Mouse (Mus musculus) cerebral cortex, adult 2 months (tissue): ENCODE measurements around the gene Odr4.

Experiments
- WGBS: fragments of 180-500 bp; shearing (Covaris S2); methylation state at CpG from one replicate; pipeline ENCODE4 v1.1.7; 2018; 5-methylcytosine and 5-hydroxymethylcytosine counted together

Gene Odr4

DNA sequence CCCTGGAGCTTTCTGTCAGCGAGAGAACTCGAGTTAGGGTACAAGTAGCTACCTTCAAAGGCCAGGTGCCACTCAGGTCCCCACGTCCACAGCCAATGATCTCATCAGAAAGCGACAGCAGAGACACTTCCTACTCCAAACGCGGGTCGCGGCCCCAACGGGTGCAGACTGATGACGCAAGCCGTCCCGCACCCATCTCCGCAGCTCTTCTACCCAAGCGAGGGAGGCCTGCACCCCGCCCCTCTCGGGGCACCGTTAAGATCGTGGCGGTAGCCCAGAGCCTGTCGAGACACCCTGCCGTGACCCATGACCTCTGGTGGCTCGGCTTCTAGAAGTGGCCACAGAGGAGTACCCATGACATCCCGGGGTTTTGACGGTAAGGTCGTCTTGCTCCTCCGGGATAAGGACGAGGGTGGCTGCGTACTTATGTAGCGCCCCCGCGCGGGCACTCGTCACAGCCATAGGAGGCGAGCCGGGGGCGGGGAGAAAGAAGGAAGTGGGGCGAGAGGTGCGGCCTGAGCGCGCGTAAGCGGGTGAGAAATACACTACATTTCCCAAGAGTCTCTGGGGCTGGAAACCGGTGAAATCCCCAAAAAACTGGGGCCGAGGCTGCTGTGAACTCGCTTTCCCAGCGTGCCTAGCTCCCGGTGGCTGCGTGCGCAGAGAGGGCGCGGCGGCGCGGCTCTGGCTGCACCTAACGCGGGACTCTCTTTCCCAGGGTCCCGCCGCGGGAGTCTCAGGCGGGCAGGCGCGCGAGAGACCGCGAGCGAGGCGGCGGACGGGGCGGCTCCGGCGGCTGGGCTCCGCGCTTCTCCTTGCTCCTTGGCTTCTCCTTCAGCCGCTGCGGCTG is at the start of gene Odr4, which contains the start of gene Tpr:
Odr4 (minus strand) TSS at position 443 of the 850 bp plus-strand sequence.
Tpr (plus strand) TSS at position 201 of the 850 bp plus-strand sequence.
- WGBS = under 1% methylated on average over 76 of the region's 76 CpGs

DNA sequence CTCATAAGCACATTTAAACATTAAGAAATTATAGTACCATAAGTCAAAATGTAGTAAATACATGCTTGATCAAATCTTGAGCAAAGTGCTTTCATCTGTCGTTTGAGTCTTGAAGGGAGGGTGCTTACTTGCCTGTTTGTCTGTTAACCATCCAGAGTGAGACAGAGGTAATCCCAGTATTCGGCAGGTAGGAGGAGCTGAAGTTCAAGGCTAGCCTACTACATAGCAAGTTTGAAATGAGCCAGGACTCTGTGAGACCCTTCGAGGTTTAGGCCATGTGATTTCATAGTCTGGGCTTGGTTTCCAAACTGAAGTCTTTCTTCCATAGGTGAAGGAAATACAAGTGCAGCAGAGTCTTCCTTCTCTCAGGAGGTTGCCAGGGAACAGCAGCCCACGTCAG is 48.9 kb upstream of the Odr4 start:
- WGBS = 69% methylated on average over 4 of the region's 4 CpGs

DNA sequence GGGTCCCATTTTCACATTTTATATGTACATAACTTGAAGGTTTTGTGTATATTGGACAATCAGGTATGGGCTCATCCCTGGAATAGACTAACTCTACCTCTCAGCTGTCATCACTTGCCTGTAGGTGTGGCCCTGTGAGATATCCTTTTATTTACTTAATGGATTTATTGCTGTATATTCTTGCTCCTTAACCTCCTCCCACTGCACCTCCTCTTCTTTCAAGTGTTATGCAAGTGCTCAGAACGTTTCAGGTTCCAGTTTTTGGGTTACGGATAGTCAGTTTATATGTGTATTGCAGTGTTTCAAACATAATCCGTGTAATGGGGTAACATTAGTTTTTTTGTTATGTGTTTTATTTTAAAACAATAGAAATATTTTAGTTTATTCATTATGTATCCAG is 45.8 kb upstream of the Odr4 start:
- 85% methylated on average over 3 of the region's 3 CpGs for WGBS

DNA sequence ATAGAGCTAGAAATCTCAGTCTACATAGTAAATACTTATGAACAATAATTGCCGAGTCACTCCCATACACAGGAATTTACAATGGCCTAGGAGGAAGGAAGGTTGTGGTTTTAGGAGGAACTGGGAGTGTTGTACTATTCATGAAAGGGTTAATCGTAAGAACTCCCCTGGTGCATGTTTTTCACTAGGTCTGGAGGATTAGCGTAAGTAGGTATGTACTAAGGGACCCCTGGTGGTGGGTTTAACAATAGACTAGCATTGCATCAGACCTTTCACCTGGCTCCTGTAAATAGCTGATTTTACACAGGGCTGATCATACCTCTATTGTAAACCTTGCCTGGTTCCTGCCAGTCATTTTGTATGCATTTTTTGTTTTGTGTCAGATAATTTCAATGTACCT is 33.3 kb upstream of the Odr4 start:
- WGBS = 48% methylated on average over 3 of the region's 3 CpGs

DNA sequence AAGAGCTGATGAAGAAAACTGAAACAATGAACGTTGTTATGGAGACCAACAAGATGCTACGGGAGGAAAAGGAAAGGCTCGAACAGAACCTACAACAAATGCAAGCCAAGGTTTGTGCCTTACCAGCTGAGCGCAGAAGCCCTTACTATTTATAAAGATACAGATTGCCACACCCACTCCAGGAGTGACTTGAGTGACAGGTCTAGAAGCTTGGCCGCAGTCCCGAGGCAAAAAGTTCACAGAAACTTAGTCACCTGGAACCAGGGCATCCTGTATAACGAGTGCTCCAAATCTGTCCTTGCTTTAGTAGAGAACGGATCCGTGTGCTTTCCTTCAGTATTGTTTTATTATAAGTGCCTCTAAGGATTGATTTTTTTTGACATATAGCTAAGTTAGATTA is 32.8 kb upstream of the Odr4 start:
- WGBS = 72% methylated on average over 9 of the region's 9 CpGs

DNA sequence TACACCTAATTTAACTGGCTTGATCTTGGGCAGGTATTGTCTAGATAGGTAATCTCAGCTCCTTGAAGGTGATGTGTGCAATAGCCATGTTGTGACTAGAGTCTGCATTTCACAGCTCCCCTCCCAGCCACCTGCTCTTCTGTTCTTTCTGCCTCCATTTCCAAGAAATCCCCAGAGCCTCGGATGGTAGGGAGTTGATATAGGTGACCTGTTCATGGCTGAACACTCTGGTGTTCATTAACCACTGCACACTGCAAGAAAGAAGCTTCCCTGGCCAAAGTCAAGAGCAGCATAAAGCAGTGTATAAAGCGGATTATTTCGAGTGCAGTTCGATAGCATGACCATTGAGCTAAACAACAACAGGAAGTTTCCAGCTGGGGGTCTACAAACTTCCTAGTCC is 25.5 kb upstream of the Odr4 start:
- WGBS = 81% methylated on average over 4 of the region's 4 CpGs

DNA sequence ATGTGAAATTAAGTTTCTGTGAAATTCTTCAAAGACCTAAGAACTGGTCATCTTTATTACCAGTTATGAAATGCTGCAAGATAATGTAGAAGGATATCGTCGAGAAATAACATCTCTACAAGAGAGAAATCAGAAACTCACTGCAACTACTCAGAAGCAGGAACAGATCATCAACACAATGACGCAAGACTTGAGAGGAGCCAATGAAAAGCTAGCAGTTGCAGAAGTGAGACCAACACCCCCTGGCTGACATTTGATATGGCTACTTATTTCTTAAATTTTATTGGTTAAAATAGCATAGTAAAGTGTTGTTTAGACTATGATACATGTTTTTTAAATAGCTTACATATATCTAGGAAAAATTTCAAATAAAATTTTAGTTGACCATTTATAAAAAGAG is 23.1 kb upstream of the Odr4 start:
- WGBS = 93% methylated on average over 3 of the region's 3 CpGs

DNA sequence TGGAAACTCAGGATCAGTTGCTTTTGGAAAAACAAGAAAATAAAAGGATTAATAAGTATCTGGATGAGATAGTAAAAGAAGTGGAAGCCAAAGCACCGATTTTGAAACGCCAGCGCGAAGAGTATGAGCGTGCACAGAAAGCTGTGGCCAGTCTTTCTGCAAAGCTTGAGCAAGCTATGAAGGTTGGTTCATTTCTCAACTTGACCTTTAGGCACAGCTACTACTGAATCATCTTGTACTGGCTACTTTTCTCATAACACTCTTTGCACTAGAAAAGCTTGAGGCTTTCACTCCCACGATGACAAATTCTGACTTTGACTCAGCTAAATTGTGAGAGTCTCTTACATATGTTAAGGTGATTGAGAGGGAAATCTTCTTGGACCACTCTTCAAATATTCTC is 17.1 kb upstream of the Odr4 start:
- 96% methylated on average over 6 of the region's 6 CpGs for WGBS

DNA sequence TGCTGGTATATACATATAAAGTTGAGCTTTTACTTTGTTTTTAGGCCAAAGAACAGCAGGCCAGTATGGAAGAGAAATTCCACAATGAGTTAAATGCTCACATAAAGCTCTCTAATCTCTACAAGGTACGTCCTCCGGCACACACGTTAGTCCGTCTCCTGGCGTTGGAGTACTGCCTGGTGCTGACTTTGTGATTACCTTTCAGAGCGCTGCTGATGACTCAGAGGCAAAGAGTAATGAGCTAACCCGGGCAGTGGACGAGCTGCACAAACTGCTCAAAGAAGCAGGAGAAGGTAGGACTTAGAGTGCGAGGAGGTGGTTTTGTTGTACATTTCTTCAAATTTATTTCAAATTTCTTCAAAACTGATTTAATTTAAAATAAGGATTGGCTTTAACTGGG is 14.4 kb upstream of the Odr4 start:
- WGBS = 80% methylated on average over 9 of the region's 9 CpGs

DNA sequence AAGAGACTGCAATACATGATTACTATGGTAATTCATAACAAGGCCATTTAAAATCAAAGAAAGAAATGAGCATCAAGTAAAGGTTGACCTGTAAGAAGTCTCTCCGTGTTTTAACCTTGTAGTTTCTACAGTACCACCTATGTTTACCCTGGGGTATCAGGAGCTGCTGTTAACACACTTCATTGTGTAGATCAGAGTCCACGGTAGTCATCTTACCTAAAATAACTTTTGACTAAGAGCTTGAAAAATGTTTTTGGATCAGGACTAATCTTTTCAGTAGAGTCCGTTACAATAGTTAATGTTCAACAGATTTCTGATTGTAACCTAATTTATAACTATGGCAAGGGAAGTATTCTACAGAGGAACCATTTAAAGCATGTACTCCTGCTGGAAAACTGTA is 11.7 kb upstream of the Odr4 start:
- 86% methylated on average over 3 of the region's 3 CpGs for WGBS

DNA sequence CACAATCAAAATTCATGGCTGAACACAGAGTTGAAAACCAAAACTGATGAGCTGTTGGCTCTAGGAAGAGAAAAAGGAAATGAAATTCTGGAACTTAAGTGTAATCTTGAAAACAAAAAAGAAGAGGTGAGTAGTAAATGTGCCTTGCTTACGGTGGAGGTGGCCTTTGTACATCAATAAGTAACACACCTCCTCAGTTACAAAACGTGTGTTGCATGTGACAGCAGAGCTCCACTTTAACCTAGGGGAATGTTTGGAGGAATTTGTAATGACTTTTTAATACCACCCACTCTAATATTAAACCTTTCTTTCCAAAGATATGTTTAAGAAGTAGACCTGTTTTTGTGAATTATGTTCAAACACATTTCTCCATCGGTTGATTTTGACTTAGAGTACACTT is 11.0 kb upstream of the Odr4 start:
- 88% methylated on average over 3 of the region's 3 CpGs for WGBS

DNA sequence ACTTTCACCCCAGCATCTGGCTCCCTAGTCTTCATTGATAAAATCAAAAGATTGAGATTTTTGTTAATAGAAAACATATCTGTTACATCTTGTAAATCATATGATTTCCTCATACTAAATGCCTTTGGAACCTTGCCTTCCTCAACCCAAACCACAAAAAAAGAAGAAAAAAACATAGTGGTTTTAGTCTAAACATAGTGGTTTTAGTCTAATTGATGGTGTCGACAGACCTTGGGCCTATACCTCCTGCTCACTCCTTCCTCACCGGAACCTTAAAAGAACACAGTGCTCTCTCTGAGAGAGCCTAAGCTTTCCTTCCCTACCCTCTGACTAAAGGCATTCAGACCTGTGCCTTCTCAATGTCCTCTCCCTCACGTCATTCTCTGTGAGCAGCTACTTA is 3.1 kb upstream of the Odr4 start:
- WGBS = 83% methylated on average over 3 of the region's 3 CpGs

DNA sequence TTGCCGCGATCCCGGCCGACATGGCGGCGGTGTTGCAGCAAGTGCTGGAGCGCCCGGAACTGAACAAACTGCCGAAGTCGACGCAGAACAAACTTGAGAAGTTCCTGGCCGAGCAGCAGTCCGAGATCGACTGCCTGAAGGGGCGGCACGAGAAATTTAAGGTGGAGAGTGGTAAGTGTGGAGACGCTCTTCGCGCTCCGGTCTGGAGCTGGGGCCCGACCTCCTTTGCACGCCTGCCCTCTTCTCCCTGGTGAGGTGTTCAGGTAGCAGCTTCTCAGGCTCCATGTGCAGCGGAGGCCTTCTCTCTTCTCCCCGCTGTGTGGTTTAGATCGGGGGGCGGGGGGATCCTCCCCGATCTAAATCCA is 590 bp upstream of the Odr4 start:
- 0% methylated on average over 27 of the region's 27 CpGs for WGBS

DNA sequence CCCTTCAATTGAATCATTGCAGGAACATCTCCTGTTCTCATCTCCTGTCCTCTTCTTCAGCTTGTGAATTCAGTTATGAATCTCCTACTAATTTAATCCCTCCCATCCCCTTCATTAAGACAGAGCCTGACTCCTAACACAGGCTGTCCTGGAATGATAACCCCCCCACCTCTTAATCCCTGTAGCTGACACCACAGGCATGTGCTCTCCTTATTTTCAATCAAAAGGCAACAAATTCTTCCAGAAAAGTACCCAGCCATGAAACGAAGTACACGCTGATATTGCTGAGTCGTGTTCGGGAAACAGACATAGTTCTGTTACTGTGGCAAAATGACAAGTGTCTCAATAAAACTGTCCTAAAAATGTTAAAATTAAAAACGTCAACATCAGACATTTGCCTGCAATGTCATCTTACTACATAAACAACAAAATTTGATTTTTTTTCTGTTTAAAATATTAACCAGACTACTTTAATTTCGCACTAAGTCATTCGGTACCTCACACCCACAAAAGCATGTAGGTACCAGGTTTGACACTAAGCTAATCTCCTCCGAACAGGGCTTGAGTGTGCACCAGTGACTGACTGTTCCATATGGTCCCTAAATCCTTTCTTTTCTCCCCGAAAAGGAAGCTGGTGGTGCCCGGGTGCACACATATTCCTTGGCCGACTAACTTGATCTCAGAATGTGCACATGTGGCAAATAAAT is 796 bp downstream of the Odr4 start:
- WGBS = 12% methylated on average over 11 of the region's 11 CpGs

DNA sequence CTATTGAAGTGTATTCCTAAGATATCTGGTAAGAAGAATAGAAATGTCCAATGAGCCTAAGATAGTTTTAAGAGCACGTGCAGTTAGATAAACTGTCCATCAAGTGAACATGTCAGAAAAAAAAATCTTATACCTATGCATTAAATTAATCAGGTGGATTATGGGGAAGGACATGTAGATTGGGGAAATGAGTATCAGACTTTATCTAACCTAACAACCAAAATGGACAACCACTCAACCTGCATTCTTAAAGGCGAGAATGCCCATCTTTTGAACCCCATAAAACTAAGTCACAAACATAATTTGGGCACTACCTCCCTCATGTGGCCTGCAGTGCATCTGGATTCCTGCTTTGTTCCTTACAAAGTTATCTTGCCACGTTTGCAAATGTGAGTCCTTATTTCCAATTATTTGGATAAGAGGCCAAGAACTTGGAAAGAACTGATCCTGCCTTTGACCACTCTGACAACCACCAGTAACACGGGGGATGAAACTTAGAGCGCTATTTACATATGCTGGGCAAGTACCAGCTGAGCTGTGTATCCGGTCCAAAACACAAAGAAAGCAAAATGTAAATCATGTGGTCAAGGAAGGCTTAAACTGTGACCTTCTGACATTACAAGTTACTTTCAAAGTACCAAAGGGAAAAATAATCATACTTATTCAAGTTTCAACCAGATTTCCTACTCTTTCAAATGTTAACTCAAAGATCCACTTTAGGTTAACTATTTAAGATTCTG is 3.3 kb downstream of the Odr4 start:
- WGBS = 86% methylated on average over 6 of the region's 6 CpGs

DNA sequence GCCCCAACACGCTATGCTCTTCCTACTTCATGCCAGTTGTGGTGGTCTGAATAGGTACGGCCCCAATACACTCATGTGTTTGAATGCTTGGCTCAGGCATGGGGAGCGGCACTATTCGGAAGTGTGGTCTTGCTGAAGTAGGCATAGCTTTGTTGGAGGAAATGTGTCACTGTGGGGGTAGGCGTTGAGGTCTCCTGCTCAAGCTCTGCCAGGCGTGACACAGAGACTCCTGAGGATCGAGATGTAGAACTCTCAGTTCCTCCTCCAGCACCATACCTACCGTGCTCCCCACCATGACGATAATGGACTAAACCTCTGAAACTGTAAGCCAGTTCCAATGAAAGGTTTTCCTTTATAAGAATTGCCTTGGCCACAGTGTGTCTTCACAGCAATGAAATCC is 5.3 kb downstream of the Odr4 start:
- WGBS = 91% methylated on average over 9 of the region's 9 CpGs

DNA sequence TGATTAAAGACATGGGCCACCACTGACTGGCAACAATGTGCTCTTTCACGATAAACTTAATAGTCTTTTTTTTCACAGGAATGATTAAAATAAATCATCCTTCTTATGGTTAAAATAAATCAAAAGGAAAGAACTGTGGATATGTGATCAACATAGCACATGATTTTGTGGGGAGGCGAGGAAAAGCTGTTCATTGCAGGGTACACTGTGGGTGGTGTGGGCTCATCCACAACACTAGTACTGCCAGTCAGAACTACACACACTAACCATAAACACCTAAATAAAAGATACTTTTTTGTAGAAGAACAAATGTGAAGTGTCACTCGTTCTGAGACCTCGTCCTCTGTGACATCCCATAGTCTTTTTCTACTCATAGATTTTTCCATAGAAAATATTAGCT is 8.7 kb downstream of the Odr4 start:
- WGBS = 81% methylated on average over 4 of the region's 4 CpGs

DNA sequence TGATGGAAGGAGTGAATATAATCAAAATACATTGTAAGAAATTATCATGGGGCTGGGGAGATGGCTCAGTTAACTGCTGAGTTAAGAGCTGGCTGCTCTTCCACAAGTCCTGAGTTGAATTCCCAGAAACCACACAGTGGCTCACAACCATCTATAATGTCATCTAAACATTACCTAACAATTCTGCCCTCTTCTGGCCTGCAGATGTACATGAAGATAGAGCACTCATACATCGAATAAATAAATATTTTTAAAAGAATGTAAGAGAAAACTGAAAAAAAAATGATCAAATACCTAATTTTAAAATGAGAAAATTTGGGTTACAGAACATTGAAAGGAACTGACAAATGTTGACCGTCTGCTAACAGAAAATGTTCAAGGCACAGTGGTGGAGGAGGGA is 18.6 kb downstream of the Odr4 start:
- 75% methylated on average over 2 of the region's 2 CpGs for WGBS

DNA sequence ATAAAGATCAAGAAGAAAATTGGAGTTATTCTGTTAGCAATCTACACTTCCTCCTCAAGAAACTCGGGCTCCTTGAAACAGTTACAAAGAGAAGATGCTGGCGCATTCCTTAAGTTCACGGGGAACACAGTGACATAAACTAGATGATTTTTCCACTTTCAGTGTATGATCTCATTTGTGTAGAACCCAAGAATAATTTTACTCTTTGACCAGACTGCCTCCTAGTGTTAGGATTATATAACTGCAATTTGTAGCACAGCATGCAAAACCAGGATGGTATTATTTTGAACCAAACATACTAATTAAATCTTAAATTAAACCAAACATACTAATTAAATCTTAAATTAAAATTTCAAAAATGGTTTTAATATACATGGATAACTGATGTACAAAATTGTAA is 20.0 kb downstream of the Odr4 start:
- 76% methylated on average over 3 of the region's 3 CpGs for WGBS

DNA sequence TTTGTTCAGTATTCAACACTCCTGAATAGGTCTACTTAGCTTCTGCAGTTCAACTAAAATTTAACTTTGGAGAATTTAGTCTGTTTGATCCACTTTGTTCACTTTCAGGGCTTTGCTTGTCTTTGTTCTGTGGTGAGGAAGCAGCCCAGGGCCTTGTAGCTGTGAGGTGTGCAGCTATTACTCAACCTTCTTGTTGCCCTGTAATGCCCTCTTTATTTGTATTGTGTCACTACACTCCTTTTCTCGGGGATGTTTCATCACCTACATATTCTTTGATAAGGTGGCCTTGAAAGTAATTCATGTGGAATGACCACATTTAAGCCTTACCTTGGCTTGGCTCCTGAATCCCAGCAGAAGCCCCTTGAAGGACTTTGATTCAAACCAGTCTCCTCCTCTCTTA is 32.0 kb downstream of the Odr4 start:
- WGBS = 89% methylated on average over 1 of the region's 1 CpGs

DNA sequence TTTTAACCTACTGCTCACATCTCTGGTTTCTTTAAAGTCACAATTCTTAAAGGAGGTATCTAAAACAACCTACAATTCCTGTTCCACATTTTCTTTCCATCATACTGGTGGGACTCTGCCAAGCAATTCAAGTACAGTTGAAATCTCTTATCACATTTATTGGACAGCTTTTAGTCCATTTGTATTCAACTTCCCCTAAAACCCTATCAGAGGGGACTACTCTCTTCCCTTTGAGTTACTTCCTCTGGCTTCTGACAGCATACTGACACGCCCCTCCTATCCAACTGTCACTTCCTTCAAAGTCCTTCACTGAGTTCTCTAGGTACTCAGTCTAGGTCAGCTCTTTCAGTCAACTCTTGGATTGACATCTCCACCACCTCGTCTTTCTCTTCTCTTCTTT is 57.8 kb downstream of the Odr4 start:
- WGBS = 87% methylated on average over 2 of the region's 2 CpGs

DNA sequence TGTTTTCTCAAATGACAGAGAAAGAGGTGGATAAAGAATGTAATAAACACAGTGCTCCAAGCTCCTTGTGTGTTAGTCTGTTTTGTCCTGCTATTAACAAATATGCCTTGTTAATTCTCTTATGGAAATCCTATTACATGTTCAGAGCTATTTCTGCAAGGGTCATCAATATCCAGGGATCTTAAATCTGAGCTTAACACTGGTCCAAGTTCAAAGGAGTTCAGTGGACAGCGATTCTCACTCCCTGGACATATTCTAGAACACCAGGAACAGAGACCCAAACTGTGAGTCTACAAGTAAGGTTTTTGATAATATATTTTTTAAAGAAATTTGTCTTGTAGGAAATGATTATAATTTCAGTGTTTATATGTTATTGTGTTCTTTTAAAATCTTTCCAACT is 73.7 kb downstream of the Odr4 start, which contains the start of gene Pdc:
Pdc (plus strand) TSS at position 213 of the 400 bp plus-strand sequence.
- WGBS = 93% methylated on average over 1 of the region's 1 CpGs
